Mouse (Mus musculus): ENCODE results near the gene Sult1a1.

The Sult1a1 gene

GRCm38 (mm10) chr7:126625807-126626600 lies 50.2 kb downstream of the Sult1a1 start:
- DNase-seq (ENCODE audit: low read depth in 1 of 2, low spot score in 2 of 2): no peak

GRCm38 (mm10) chr7:126625369-126625768 lies 50.9 kb downstream of the Sult1a1 start:
- peak; percentile 19 to 47 for DNase-seq (ENCODE audit: low read depth in 1 of 2, low spot score in 2 of 2)

DNA sequence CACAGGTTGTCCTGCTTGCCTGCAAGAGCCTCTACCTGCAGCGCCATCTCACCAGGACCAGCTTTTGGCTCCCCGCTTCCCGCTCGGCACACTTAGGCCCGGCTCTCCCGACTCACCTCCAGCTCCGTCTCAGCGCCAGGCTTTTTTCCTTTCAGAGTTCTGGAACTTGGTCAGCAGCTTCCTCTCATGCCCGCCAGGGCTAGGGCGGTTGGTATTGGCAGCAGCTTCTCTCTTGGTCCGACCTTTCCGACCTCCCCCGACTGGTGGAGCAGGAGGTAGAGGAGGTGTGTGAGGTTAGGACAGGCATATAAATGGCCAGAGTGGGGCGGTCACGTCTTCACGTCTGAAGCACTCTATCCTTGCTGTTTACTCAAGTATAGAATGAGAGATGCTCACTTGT lies 51.5 kb downstream of the Sult1a1 start:
- no peak for DNase-seq (ENCODE audit: low read depth in 1 of 2, low spot score in 2 of 2)

DNA sequence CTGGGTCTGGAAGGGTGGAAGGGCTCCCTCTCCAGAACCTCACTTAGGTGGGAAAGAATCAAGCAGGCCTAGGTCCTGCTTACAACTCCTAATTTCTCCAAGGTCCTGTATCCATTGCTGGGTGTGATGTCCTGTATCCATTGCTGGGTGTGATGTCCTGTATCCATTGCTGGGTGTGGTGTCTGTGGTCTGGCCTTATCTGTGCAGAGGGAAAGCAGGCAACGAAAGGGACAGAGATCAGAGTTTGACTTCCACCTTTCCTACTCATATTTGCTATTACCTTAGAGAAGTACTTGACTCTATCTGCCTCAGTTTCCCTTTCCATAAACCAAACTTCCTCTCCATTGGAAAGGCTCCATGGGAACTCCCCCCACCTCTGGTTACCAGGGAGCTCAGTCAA lies 52.9 kb downstream of the Sult1a1 start:
- DNase-seq (ENCODE audit: low read depth in 1 of 2, low spot score in 2 of 2): no peak

Data from monocyte, adult 2 months (primary cell).